Mouse (Mus musculus) limb, embryonic 11.5 days (tissue): ENCODE results near the gene Rere. TPM values are rescaled to one million over a fixed set of nuclear protein-coding genes. Genes with fewer than 3 reads are reported as not detected.
"Not testable (repeated sequence)": the region's sequence is repeated elsewhere in the genome, so short reads cannot be mapped to it uniquely, and the experiment has no call there.

ENCODE experiments used
- ATAC-seq: fragments of 200-750 bp; cut with Nextera tagmentation; 2 replicates; pipeline ENCODE4 v1.8.0; 2017; ENCODE audit warnings: low read depth; ENCODE audit not compliant: insufficient number of reproducible peaks, low FRiP score, low TSS enrichment
- DNase-seq: peaks from one replicate; pipeline ENCODE4 v3.0.0-alpha.2; 2015; ENCODE audit warnings: low spot score
- H3K27ac ChIP-seq: fragments of 300-500 bp; sonication (generic); replicated peaks from 2 replicates; pipeline ENCODE4 v1.5.1; 2014; ENCODE audit warnings: low read depth, mild to moderate bottlenecking, low read length
- H3K27me3 ChIP-seq: fragments of 300-500 bp; sonication (generic); 2 replicates; pipeline ENCODE4 v1.6.1; 2014; ENCODE audit warnings: mild to moderate bottlenecking, low read length, mixed read lengths; ENCODE audit not compliant: control insufficient read depth, insufficient read depth
- H3K36me3 ChIP-seq: fragments of 300-500 bp; sonication (generic); 2 replicates; pipeline ENCODE4 v1.6.1; 2014; ENCODE audit warnings: mild to moderate bottlenecking, low read length, moderate library complexity, mixed read lengths; ENCODE audit not compliant: control insufficient read depth, insufficient read depth
- H3K4me1 ChIP-seq: fragments of 300-500 bp; sonication (generic); 2 replicates; pipeline ENCODE4 v1.6.1; 2014; ENCODE audit warnings: low read length, mixed read lengths; ENCODE audit not compliant: control insufficient read depth, insufficient read depth
- H3K4me2 ChIP-seq: fragments of 300-500 bp; sonication (generic); 2 replicates; pipeline ENCODE4 v1.6.1; 2014; ENCODE audit warnings: low read depth, mild to moderate bottlenecking, moderate library complexity; ENCODE audit not compliant: severe bottlenecking
- H3K4me3 ChIP-seq: fragments of 300-500 bp; sonication (generic); 2 replicates; pipeline ENCODE4 v1.5.1; 2014; ENCODE audit warnings: low read depth, low read length
- H3K9ac ChIP-seq: fragments of 300-500 bp; sonication (generic); 2 replicates; pipeline ENCODE4 v1.6.1; 2014; ENCODE audit warnings: mild to moderate bottlenecking, low read length
- H3K9me3 ChIP-seq: fragments of 300-500 bp; sonication (generic); 2 replicates; pipeline ENCODE4 v1.6.1; 2016; ENCODE audit warnings: low read length; ENCODE audit not compliant: control insufficient read depth
- WGBS: fragments of 180-500 bp; shearing (Covaris S2); extraction: QIAGEN DNeasy Blood & Tissue Kit; methylation state at CpG from one replicate; pipeline ENCODE4 v1.1.7; 2014; 5-methylcytosine and 5-hydroxymethylcytosine counted together
- polyA plus RNA-seq: library from polyadenylated mRNA; unstranded; fragments of >200 nt; fragmentation: Nextera tagmentation; extraction: Ambion mirVana; gene quantifications from 2 replicates; pipeline ENCODE4 v1.2.1, GENCODE M21; 2014

Rere gene
- polyA plus RNA-seq, 1 experiment from 2014 or later, result 37.9 TPM

DNA sequence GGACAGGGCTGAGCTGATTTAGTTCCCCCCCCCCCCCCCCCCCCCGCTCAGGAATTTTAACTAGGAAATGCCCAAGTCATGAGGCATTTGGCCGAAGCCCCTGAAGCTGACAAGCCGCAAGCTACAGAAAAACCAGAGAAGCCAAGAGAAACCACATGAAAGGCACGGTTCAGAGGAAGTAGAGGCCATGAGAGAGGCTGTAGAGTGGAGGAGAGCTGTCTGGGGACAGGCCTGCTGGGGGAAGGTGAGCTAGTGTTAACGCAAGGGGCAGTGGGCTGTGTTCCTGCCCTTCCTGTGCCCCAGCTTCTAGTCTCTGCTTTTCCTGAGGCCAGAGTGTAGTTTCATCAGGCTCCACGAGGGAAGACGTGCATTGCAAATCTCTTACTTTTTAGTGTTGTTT is 11.8 kb upstream of the Rere start:
- Histone ChIP-seq H3K27ac (no peak overlapping the region), H3K4me2 (no peak overlapping the region), H3K9ac (no peak overlapping the region), H3K27me3 (no peaks in the 10 kb centered on the region), H3K9me3 (no peaks in the 10 kb centered on the region), H3K36me3 (no peaks in the 10 kb centered on the region), H3K4me1 (peaks cover 20% of the 10 kb centered on the region), H3K4me3 (no peak overlapping the region)
- DNase-seq (no peak), ATAC-seq (no peak)
- 17% methylated on average over 7 of the region's 7 CpGs for WGBS

DNA sequence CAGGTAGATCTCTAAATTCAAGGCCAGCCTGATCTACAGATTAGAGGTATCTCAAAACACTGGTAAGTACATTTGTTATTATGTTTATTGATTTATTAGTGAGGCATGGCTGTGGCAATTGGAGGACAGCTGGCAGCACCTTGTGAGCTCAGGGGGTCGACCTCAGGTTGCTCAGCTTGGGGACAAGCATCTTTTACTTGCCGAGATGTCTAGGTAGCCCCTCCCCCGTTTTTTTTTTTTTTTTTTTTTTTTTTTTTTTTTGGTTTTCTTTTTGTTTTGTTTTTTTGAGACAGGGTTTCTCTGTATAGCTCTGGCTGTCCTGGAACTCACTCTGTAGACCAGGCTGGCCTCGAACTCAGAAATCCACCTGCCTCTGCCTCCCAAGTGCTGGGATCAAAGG is 10.7 kb upstream of the Rere start:
- H3K9ac ChIP-seq, ATAC-seq, DNase-seq, H3K9me3 ChIP-seq, H3K27me3 ChIP-seq, H3K4me3 ChIP-seq, H3K27ac ChIP-seq, H3K4me2 ChIP-seq, H3K36me3 ChIP-seq: not testable (repeated sequence)
- H3K4me1 ChIP-seq, result peaks cover 20% of the 10 kb centered on the region
- 71% methylated on average over 4 of the region's 4 CpGs for WGBS

DNA sequence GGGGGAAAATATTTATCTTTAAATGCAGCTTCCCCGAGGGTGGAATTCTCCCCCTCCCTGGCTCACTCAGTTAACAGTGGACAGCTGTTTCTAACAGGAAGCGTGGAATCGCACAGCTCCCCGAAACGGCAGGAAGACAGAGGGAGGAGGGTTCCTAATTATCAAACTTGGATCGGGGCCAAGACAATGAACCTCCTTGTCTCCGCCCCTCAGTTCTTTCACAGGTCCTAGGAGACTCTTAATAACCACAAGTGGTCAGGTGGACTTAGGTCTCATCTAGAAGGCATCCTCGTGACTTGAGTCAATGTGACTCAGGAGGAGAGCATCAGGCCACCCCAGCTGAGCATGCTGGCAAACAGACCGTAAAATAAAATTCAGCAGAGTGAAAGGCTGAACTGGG is 8.7 kb upstream of the Rere start:
- H3K4me2 ChIP-seq, result peak overlapping the region; percentile 15; the same call in 1 of the 2 replicates
- H3K27ac ChIP-seq, result 0 out of 2 replicates have a peak overlapping the region, but pooled peaks have one; percentile 8
- WGBS, result 10% methylated on average over 9 of the region's 9 CpGs
- H3K4me1 ChIP-seq, result peaks cover 20% of the 10 kb centered on the region
- H3K36me3 ChIP-seq, result no peaks in the 10 kb centered on the region
- no peak overlapping the region for H3K4me3 ChIP-seq
- ATAC-seq (no peak), DNase-seq (peak; percentile 47)
- peak overlapping the region; percentile 17; the same call in 1 of the 2 replicates for H3K9ac ChIP-seq
- no peaks in the 10 kb centered on the region for H3K27me3 ChIP-seq
- H3K9me3 ChIP-seq, result no peaks in the 10 kb centered on the region

- ATAC-seq (no peak), DNase-seq (no peak)
- Histone ChIP-seq H3K9ac (no peak overlapping the region), H3K9me3 (no peaks in the 10 kb centered on the region), H3K27me3 (no peaks in the 10 kb centered on the region), H3K4me3 (no peak overlapping the region), H3K27ac (no peak overlapping the region), H3K4me1 (peaks cover 10% of the 10 kb centered on the region; the same call in 1 of the 2 replicates), H3K36me3 (no peaks in the 10 kb centered on the region), H3K4me2 (no peak overlapping the region)
- 82% methylated on average over 5 of the region's 5 CpGs for WGBS
Measured at GRCm38 (mm10) chr4:150275531-150275930, 5.9 kb upstream of the Rere start.

DNA sequence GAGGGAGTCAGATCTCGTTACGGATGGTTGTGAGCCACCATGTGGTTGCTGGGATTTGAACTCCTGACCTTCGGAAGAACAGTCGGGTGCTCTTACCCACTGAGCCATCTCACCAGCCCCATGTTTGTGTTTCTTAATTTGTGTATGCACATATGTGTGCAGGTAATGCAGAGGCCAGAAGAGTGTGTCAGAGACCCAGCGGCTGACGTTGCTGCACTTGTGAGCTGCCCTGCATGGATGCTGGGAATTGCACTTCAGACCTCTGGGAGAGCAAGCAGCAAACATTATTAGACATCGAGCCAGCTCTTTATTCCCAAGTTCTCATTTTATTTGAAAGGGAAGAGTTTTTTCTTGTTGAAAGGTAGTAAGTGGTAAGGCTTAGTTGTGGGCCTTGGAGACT is 2.1 kb upstream of the Rere start:
- not testable (repeated sequence) for ATAC-seq, H3K9ac ChIP-seq, H3K4me3 ChIP-seq, H3K36me3 ChIP-seq, DNase-seq, H3K4me2 ChIP-seq, H3K27me3 ChIP-seq, H3K4me1 ChIP-seq, H3K27ac ChIP-seq, H3K9me3 ChIP-seq
- 88% methylated on average over 5 of the region's 7 CpGs for WGBS

GRCm38 (mm10) chr4:150280002-150280401 is 1.4 kb upstream of the Rere start:
- peaks cover 8% of the 10 kb centered on the region for H3K4me1 ChIP-seq
- H3K9ac ChIP-seq, result no peak overlapping the region
- DNase-seq (no peak), ATAC-seq (no peak)
- H3K9me3 ChIP-seq, result no peaks in the 10 kb centered on the region
- WGBS, result 87% methylated on average over 2 of the region's 2 CpGs
- H3K4me2 ChIP-seq, result no peak overlapping the region
- no peaks in the 10 kb centered on the region for H3K27me3 ChIP-seq
- no peak overlapping the region for H3K27ac ChIP-seq
- H3K36me3 ChIP-seq, result no peaks in the 10 kb centered on the region
- no peak overlapping the region for H3K4me3 ChIP-seq

DNA sequence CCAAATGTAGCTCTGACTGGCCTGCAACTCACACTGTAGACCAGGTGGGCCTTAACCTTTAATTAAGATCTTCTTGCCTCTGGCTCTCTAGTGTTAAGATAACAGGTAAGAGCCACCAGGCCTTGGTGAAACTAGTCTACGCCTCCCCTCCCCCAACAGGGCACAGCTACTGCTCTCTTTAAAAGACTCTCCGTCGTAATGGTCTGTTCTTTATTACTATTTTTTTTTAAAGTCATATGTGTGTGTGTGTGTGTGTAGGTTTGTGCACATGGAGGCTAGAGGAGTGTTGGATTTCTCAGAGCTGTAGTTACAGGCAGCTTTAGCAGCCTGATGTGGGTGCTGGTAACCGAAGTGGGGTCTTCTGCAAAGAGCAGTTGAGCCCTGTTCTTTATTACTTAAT is 987 bp upstream of the Rere start:
- peaks cover 8% of the 10 kb centered on the region for H3K4me1 ChIP-seq
- no peak overlapping the region for H3K9ac ChIP-seq
- H3K9me3 ChIP-seq, result no peaks in the 10 kb centered on the region
- no peak for ATAC-seq
- H3K36me3 ChIP-seq, result no peaks in the 10 kb centered on the region
- 31% methylated on average over 4 of the region's 4 CpGs for WGBS
- peak overlapping the region; percentile 51 for H3K4me2 ChIP-seq
- H3K4me3 ChIP-seq, result peak overlapping the region; percentile 99
- H3K27me3 ChIP-seq, result no peaks in the 10 kb centered on the region
- no peak for DNase-seq
- H3K27ac ChIP-seq, result peak overlapping the region; percentile 97; the same call in 1 of the 2 replicates

- ATAC-seq (peak; percentile 38; the same call in 1 of the 2 replicates), DNase-seq (peak; percentile 74)
- peaks cover 8% of the 10 kb centered on the region for H3K4me1 ChIP-seq
- no peaks in the 10 kb centered on the region for H3K27me3 ChIP-seq
- no peaks in the 10 kb centered on the region for H3K9me3 ChIP-seq
- peak overlapping the region; percentile 90 for H3K27ac ChIP-seq
- WGBS, result under 1% methylated on average over 48 of the region's 50 CpGs
- peak overlapping the region; percentile 99 for H3K4me3 ChIP-seq
- no peaks in the 10 kb centered on the region for H3K36me3 ChIP-seq
- peak overlapping the region; percentile 56 for H3K4me2 ChIP-seq
- H3K9ac ChIP-seq, result peak overlapping the region; percentile 99
Measured at GRCm38 (mm10) chr4:150281891-150282630, 615 bp downstream of the Rere start.
